Mouse (Mus musculus): ENCODE results near the gene Zfp65. TPM values are rescaled to one million over a fixed set of nuclear protein-coding genes. Genes with fewer than 3 reads are reported as not detected.

Gene Zfp65
- 1.0 and 2.2 TPM in 2 replicates for polyA plus RNA-seq (2012; rRNA removed; ENCODE audit: low replicate concordance)

DNA sequence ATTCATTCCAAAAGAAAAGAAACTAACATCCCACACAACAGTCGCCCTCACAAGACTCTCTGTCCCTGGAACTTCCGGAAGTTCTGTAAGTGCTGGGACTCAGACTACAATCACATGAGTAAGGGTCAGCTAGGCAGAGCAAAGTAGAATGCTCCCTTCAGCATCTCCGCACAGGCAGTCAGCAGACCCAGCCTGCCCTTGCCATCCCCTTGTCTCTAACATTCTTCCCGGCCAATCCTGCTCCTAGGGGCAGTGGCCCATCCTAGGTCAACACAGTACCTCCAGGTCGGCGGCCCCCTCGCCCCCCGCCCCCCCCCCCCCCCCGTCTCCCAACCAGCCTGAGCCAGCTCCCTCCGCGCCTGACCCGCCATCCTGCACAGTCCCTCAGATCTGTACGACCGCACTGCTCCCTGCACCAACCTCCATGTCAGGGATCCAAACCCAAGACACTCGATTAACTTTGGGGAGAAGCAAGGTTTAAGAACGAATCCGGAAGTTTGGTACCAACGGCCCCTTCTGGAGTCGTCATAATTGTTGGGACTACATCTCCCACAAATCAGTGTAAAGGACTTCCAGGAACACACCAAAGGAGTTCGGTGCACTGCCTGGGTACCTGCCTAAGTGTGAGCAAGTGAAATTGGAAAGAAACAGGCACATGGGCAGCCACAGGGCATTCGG lies at the start of gene Zfp65:
Gene Zfp65 (minus strand): TSS at position 533 of the 678 bp plus-strand sequence.

DNA sequence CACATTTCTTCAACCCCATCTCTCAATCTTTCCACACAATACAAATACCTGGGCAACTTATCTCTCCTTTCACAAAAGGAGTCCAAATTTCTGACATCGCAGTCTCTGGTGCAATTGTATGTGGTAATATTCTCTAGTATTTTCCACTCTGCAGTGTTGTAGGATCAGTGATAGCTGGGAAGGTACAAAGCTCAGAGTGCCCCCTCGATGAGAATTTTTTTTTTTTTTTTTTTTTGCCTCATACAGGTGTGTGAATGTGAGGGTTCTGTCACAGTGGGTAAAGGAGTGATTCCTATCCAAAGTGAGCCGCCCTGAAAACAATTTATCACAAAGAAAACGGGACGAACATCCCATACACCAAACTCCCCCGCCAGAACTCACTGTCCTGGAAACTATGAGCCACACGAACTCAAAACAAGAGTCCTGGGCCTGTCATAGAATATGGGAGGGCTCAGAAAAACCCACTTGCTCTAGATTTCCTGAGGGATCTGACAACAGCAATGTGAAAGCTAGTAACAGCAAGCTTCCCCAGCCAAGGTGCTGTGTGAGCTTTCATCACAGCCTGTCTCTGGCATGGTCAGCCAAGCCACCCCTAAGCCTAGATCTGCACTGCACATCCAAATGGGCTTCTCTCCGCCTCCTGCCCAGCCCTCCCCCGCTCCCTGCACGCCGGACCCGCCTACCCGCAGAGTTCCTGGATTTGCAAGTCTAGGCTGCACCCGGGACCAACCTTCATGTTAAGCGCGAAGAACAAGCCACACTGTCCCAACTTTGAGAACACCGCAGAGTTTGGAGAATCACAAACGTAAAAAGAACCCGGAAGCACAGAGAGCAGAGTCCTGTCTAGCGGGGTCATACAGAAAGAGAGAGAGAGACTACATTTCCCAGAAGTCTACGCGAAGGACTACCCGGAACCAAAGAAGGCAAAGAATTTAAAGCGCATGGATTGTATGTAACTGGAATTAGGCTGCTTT lies 25.6 kb upstream of the Zfp65 start, which contains the start of gene Zfp85:
Gene Zfp85 (minus strand): TSS at position 896 of the 974 bp plus-strand sequence.

DNA sequence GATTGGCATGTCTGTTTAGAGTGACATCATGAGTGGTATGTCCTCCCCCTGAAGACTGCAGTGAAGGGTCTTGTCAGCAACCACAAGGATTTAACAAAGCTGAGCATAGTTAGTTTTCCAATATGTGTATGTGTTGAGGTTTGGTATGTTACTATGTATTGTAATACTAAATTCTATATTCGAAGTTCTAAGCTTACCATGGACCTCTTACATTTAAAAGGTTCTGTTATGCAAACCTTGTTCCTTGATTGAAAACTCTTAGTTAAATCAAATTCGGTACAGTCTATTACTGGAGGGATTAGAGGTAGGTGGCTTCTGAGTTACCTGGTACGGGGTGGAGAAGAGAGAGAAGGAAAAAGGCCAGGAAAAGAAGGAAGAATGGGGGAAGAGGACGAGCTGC lies 42.0 kb downstream of the Zfp65 start, which contains the start of gene Zfp738:
Gene Zfp738 (minus strand): TSS at position 101 of the 400 bp plus-strand sequence.

Other genes with a start within 250 kb of the Zfp65 start
- gene Zfp874b, start 244.9 kb downstream of the Zfp65 start, polyA plus RNA-seq (2012; rRNA removed; ENCODE audit: low replicate concordance), result 4.4 and 5.5 TPM in 2 replicates
- 1.1 and 1.5 TPM in 2 replicates for gene Zfp58, start 228.6 kb downstream of the Zfp65 start, polyA plus RNA-seq (2012; rRNA removed; ENCODE audit: low replicate concordance)
- not detected in 2 replicates for gene Gm26965, start 203.0 kb downstream of the Zfp65 start, polyA plus RNA-seq (2012; rRNA removed; ENCODE audit: low replicate concordance)
- 23.3 and 37.9 TPM in 2 replicates for gene Zfp87, start 203.0 kb downstream of the Zfp65 start, polyA plus RNA-seq (2012; rRNA removed; ENCODE audit: low replicate concordance)
- 2.0 and 4.3 TPM in 2 replicates for gene Zfp748, start 175.3 kb downstream of the Zfp65 start, polyA plus RNA-seq (2012; rRNA removed; ENCODE audit: low replicate concordance)
- 0.62 and 1.0 TPM in 2 replicates for gene Zfp729b, start 119.5 kb downstream of the Zfp65 start, polyA plus RNA-seq (2012; rRNA removed; ENCODE audit: low replicate concordance)
- 0.17 TPM in 1 of 2 replicates, not detected in the other for gene Gm49345, start 91.4 kb downstream of the Zfp65 start, polyA plus RNA-seq (2012; rRNA removed; ENCODE audit: low replicate concordance)
- gene Zfp729a, start 91.4 kb downstream of the Zfp65 start, polyA plus RNA-seq (2012; rRNA removed; ENCODE audit: low replicate concordance), result 0.73 and 2.0 TPM in 2 replicates
- gene Zfp738, start 42.1 kb downstream of the Zfp65 start, polyA plus RNA-seq (2012; rRNA removed; ENCODE audit: low replicate concordance), result 4.3 and 6.8 TPM in 2 replicates
- 0.46 and 0.77 TPM in 2 replicates for gene Zfp85, start 26.1 kb upstream of the Zfp65 start, polyA plus RNA-seq (2012; rRNA removed; ENCODE audit: low replicate concordance)
- gene Zfp493, start 50.5 kb upstream of the Zfp65 start, polyA plus RNA-seq (2012; rRNA removed; ENCODE audit: low replicate concordance), result 0.90 and 1.5 TPM in 2 replicates
- 0.59 and 1.1 TPM in 2 replicates for gene Zfp273, start 84.6 kb upstream of the Zfp65 start, polyA plus RNA-seq (2012; rRNA removed; ENCODE audit: low replicate concordance)
- gene Gm10037, start 101.9 kb upstream of the Zfp65 start, polyA plus RNA-seq (2012; rRNA removed; ENCODE audit: low replicate concordance), result 1.6 and 1.9 TPM in 2 replicates
- gene BC048507, start 134.2 kb upstream of the Zfp65 start, polyA plus RNA-seq (2012; rRNA removed; ENCODE audit: low replicate concordance), result not detected in 2 replicates

Measured in subcutaneous adipose tissue, adult 2 months (tissue).